Comparison of ENCODE assay signal across 9 mouse cellular contexts in genomic region chr17:46433627-46434026, GRCm38 (mm10). TPM values are rescaled to one million over a fixed set of nuclear protein-coding genes. Genes with fewer than 3 reads are reported as not detected.
DNase-seq lines count a peak whose midpoint lies in the region; ATAC-seq and TF ChIP-seq lines count a peak whose summit lies in the region.
"Had no signal": no experiment of that assay in that cellular context is flagged by ENCODE, and none has a peak within 500 bp of the region (broad histone marks: within the 10 kb centered on the region; RNA-seq: fewer than 3 reads in every experiment).

No protein-coding gene starts in this region.

- H3K27me3 ChIP-seq in neural tube, embryonic 11.5 days (ENCODE audit: control insufficient read depth, insufficient read depth, low read length) = no peaks in the 10 kb centered on the region
- H3K27me3 ChIP-seq in forebrain, postnatal 0 days (ENCODE audit: insufficient read depth, low read length) = no peaks in the 10 kb centered on the region
- peaks cover 8% of the 10 kb centered on the region; the same call in 1 of the 2 replicates for H3K27me3 ChIP-seq in neural tube, embryonic 12.5 days (replicated peaks)

- peak; percentile 40 for DNase-seq in neural tube, embryonic 11.5 days (ENCODE audit: low spot score)
- DNase-seq in neural tube, embryonic 10.5 days (ENCODE audit: extremely low spot score, low spot score) = no peak
- no peak for DNase-seq in forebrain, postnatal 0 days
- DNase-seq in kidney, postnatal 25 days = peak; percentile 58 to 81
- no peak for DNase-seq in right cerebral cortex, postnatal 14 days
- no peak for DNase-seq in spleen, adult 12 weeks (ENCODE audit: low spot score)
- DNase-seq in gastrocnemius, postnatal 25 days = no peak

- H3K27ac ChIP-seq in neural tube, embryonic 11.5 days (ENCODE audit: low read depth, low read length) = no peak overlapping the region
- H3K27ac ChIP-seq in forebrain, postnatal 0 days (ENCODE audit: low read depth, low read length) = no peak overlapping the region
- H3K27ac ChIP-seq in neural tube, embryonic 12.5 days = no peak overlapping the region

- H3K4me2 ChIP-seq in neural tube, embryonic 11.5 days (ENCODE audit: low read depth) = peak overlapping the region; percentile 37
- peak overlapping the region; percentile 29; the same call in 1 of the 2 replicates for H3K4me2 ChIP-seq in forebrain, postnatal 0 days (ENCODE audit: low read depth)
- peak overlapping the region; percentile 53 for H3K4me2 ChIP-seq in neural tube, embryonic 12.5 days (replicated peaks)

- H3K36me3 ChIP-seq in neural tube, embryonic 11.5 days (ENCODE audit: control insufficient read depth, insufficient read depth, low read length) = no peaks in the 10 kb centered on the region
- H3K36me3 ChIP-seq in forebrain, postnatal 0 days (ENCODE audit: insufficient read depth) = no peaks in the 10 kb centered on the region
- no peaks in the 10 kb centered on the region for H3K36me3 ChIP-seq in neural tube, embryonic 12.5 days

- WGBS in neural tube, embryonic 11.5 days = 4% methylated on average over 17 of the region's 17 CpGs
- WGBS in forebrain, postnatal 0 days = 2% methylated on average over 17 of the region's 17 CpGs
- WGBS in neural tube, embryonic 12.5 days = 4% methylated on average over 17 of the region's 17 CpGs

- peak overlapping the region; percentile 32 for H3K9ac ChIP-seq in neural tube, embryonic 11.5 days (ENCODE audit: low read length)
- H3K9ac ChIP-seq in forebrain, postnatal 0 days = no peak overlapping the region
- H3K9ac ChIP-seq in neural tube, embryonic 12.5 days = no peak overlapping the region

- H3K9me3 ChIP-seq in neural tube, embryonic 11.5 days (ENCODE audit: control insufficient read depth, low read length) = no peaks in the 10 kb centered on the region
- H3K9me3 ChIP-seq in forebrain, postnatal 0 days (ENCODE audit: low read length) = no peaks in the 10 kb centered on the region
- H3K9me3 ChIP-seq in neural tube, embryonic 12.5 days = no peaks in the 10 kb centered on the region

- TF ChIP-seq CTCF in forebrain, postnatal 0 days (IDR thresholded peaks at IDR 0.05; ENCODE audit: low read depth) = no peak

- H3K4me3 ChIP-seq in neural tube, embryonic 11.5 days (ENCODE audit: low read depth, low read length) = no peak overlapping the region; the same call in 1 of the 2 replicates
- no peak overlapping the region for H3K4me3 ChIP-seq in forebrain, postnatal 0 days (ENCODE audit: low read depth, low read length)
- H3K4me3 ChIP-seq in neural tube, embryonic 12.5 days = 0 out of 2 replicates have a peak overlapping the region, but pooled peaks have one; percentile 11

- H3K4me1 ChIP-seq in neural tube, embryonic 11.5 days (ENCODE audit: control insufficient read depth, insufficient read depth, low read length) = 0 out of 2 replicates have a peak, but pooled peaks cover 2% of the 10 kb centered on the region
- H3K4me1 ChIP-seq in forebrain, postnatal 0 days (ENCODE audit: insufficient read depth) = no peaks in the 10 kb centered on the region
- H3K4me1 ChIP-seq in neural tube, embryonic 12.5 days = peaks cover 15% of the 10 kb centered on the region

- peak; percentile 63; the same call in 1 of the 2 replicates for ATAC-seq in neural tube, embryonic 11.5 days (ENCODE audit: insufficient read depth, low FRiP score, low TSS enrichment)
- ATAC-seq in forebrain, postnatal 0 days = peak; percentile 47
- ATAC-seq in neural tube, embryonic 12.5 days (ENCODE audit: low FRiP score, low read depth) = peak; percentile 49; the same call in 1 of the 2 replicates

RNA-seq across cellular contexts. Expression of gene Slc22a7, which starts 4.6 kb away (rescaled TPM):
- polyA plus RNA-seq in neural tube, embryonic 11.5 days (2014; fragmentation: Nextera tagmentation; extraction: Ambion mirVana) = not detected in 2 replicates
- 0.24 TPM in 1 of 2 replicates, not detected in the other for total RNA-seq in forebrain, postnatal 0 days (2014; rRNA removed)
- polyA plus RNA-seq in forebrain, postnatal 0 days (2015; fragmentation: Nextera tagmentation; extraction: Ambion mirVana) = 0.11 and 0.13 TPM in 2 replicates
- polyA plus RNA-seq in neural tube, embryonic 12.5 days (2016; fragmentation: Nextera tagmentation; extraction: Ambion mirVana) = not detected in 2 replicates
- not detected for total RNA-seq in gastrocnemius, postnatal 25 days (2021)
- total RNA-seq: heart, adult 18-20 months had no signal

RNA-seq across cellular contexts. Expression of gene Crip3, which starts 4.9 kb away (rescaled TPM):
- polyA plus RNA-seq in neural tube, embryonic 11.5 days (2014; fragmentation: Nextera tagmentation; extraction: Ambion mirVana) = 0.24 and 0.74 TPM in 2 replicates
- 0.52 and 1.1 TPM in 2 replicates for total RNA-seq in forebrain, postnatal 0 days (2014; rRNA removed)
- 2.8 and 4.3 TPM in 2 replicates for polyA plus RNA-seq in forebrain, postnatal 0 days (2015; fragmentation: Nextera tagmentation; extraction: Ambion mirVana)
- polyA plus RNA-seq in neural tube, embryonic 12.5 days (2016; fragmentation: Nextera tagmentation; extraction: Ambion mirVana) = 0.74 and 0.75 TPM in 2 replicates
- under 1 TPM in 1 of 2 experiments, not detected in 1; 0.78 TPM for total RNA-seq in gastrocnemius, postnatal 25 days (2021)

RNA-seq across cellular contexts. Expression of gene Zfp318, which starts 50.1 kb away (rescaled TPM):
- polyA plus RNA-seq in neural tube, embryonic 11.5 days (2014; fragmentation: Nextera tagmentation; extraction: Ambion mirVana) = 15.0 and 15.8 TPM in 2 replicates
- total RNA-seq in forebrain, postnatal 0 days (2014; rRNA removed) = 26.1 and 28.3 TPM in 2 replicates
- 11.2 and 17.6 TPM in 2 replicates for polyA plus RNA-seq in forebrain, postnatal 0 days (2015; fragmentation: Nextera tagmentation; extraction: Ambion mirVana)
- polyA plus RNA-seq in neural tube, embryonic 12.5 days (2016; fragmentation: Nextera tagmentation; extraction: Ambion mirVana) = 17.1 and 18.4 TPM in 2 replicates
- 10 to 100 TPM; 11.4 to 12.6 TPM for total RNA-seq in gastrocnemius, postnatal 25 days (2021)

RNA-seq across cellular contexts. Expression of gene Ttbk1, which starts 53.8 kb away (rescaled TPM):
- polyA plus RNA-seq in neural tube, embryonic 11.5 days (2014; fragmentation: Nextera tagmentation; extraction: Ambion mirVana) = 2.6 and 3.1 TPM in 2 replicates
- 32.3 and 36.5 TPM in 2 replicates for total RNA-seq in forebrain, postnatal 0 days (2014; rRNA removed)
- 4.2 and 5.6 TPM in 2 replicates for polyA plus RNA-seq in forebrain, postnatal 0 days (2015; fragmentation: Nextera tagmentation; extraction: Ambion mirVana)
- 6.2 and 7.1 TPM in 2 replicates for polyA plus RNA-seq in neural tube, embryonic 12.5 days (2016; fragmentation: Nextera tagmentation; extraction: Ambion mirVana)
- 1 to 10 TPM in 1 of 2 experiments, under 1 TPM in 1; 0.77 to 1.4 TPM for total RNA-seq in gastrocnemius, postnatal 25 days (2021)

Comparison
In these comparisons a context has a peak if more than half of its experiments do, and no peak if none do; other contexts are left out.
1. DNase-seq: peak in neural tube, embryonic 11.5 days (single experiment) and kidney, postnatal 25 days (2 of 2); none in neural tube, embryonic 10.5 days (single experiment), forebrain, postnatal 0 days (single experiment), right cerebral cortex, postnatal 14 days (single experiment), spleen, adult 12 weeks (single experiment) and gastrocnemius, postnatal 25 days (single experiment).
2. Peak in every context shown above with its lines, with median percentiles within 50 percentile points of each other: ATAC-seq and H3K4me2 ChIP-seq.